Mouse (Mus musculus) monocyte, adult 2 months (primary cell): ENCODE results near the gene Chst5.
"Not testable (repeated sequence)": the region's sequence is repeated elsewhere in the genome, so short reads cannot be mapped to it uniquely, and the experiment has no call there.

Experiments
- DNase-seq, 2 experiments: peaks; one replicate each; pipeline ENCODE4 v3.0.0; 2022; ENCODE audit warnings: low spot score in 2 of 2, low read depth in 1 of 2

The Chst5 gene

DNA sequence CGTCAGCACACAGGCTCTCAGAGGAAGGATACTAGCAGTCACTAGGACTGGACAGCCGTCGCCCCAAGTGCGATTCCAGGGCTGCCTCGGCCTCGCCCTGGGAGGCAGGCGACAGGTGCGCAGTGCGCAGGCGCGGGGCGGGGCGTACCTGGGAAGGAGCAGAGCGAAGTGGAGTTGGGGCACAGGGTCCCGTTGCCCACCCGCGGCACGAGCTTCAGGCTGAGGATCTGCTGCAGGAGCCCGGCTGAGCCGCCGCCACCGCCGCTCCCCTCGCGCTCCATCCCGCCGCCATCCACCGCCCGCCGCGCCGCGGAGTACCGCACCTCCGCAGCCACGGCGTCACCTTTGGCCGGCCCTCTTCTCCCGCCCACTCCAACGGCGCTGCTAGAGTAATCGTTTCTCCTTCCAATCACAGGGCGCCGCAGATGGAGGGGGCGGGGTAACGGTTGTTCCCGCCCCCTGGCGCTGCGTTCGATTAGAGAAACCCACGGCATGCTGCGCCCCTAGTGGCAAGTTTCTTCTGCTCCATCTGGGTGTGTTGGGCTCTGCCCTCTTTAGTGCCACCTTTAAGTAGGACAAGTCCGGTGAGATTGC, 33.8 kb downstream of the Chst5 start, which contains the start of gene Tmem170:
Gene Tmem170, minus strand, starts transcription at position 396 of the 594 bp plus-strand sequence.
- DNase-seq = peak; percentile 80 to 94

DNA sequence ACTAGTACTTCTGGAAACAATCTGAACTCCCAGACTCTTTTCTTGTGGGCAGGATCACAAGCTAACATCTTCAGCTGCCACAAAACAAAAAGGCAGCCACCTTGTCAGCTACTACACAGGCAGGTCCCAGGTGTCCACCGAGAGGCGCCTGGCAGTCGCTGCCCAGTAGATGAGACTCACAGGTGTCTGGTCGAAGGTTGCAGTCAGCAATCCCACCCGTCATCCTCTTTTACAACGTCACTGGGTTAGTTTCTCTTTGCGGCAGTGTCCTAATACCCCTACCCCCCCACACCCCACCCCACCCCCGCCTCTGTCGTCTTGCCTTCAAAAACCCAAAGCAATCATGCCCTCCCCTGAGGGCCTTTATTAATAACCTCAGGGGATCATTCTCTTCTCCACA, 34.5 kb downstream of the Chst5 start:
- DNase-seq = no peak

DNA sequence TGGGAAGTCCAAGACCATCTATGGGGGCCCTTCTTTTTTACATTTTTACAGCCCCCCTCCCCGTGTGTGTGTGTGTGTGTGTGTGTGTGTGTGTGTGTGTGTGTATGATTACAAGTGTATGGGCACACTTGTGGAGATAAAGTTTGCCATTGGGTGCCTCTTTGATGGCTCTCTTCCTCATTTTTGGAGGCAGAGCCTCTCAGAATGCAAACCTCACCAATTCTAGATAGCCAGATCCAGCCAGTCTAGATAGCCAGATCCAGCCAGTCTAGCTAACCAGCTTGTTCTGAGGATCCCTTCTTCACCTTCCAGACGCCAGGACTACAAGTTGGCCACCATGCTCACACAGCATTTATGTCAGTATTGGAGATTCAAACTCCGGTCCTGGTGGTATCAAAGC, 39.0 kb downstream of the Chst5 start:
- no peak for DNase-seq

DNA sequence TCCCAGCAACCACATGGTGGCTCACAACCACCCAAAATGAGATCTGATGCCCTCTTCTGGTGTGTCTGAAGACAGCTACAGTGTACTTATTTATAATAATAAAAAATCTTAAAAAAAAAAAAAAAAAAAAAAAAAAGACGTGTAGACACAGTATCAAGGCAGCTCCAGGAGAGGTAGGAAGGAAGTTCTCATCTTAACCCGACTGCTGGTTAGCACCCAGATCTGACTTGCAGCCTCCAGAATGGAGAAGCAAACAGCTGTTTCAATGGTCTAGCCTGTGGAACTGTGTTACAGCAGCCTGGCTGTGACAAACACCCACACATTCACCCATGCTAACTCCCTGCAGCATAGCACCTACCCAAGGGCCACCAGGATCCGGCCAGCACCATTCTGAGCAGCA, 39.9 kb downstream of the Chst5 start:
- no peak for DNase-seq

DNA sequence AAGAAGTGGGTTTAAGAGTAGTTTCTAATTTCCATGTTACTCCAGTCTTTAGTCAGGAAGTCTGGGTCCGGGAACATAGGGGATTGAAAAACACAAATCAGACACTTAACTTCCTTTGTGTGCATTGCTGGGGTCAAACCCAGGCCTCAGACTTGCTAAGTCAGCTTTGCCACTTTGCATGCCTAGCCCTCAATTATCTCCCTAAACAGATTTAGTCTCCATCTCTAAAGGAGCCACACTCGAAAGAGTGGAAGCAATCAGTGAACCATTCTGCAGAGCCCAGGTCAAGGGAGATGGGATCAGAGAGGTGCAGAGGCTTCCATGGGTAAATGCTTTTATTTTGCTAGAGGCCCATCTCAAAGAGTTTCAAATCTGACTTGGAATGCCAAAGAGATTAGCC, 41.6 kb downstream of the Chst5 start:
- DNase-seq = no peak

DNA sequence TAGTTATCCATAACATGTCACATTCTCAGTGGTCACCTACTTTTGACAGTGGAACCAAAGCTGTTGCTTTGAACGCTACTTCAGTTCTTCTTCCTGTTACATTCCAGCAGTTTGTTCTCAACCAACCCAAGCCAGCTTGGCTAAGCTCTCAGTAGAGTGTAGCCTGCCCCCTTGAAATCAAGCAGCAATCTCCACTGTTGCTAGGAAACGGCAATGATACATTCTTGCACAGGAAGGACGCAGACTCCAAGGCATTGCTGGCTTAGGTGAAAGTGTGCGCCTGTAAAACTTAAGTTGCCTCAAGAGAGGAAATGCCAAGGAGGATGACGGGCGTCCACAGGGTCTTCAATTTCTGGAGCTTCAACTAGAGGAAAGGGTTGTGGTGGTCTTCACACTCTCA, 44.4 kb downstream of the Chst5 start:
- DNase-seq = no peak

DNA sequence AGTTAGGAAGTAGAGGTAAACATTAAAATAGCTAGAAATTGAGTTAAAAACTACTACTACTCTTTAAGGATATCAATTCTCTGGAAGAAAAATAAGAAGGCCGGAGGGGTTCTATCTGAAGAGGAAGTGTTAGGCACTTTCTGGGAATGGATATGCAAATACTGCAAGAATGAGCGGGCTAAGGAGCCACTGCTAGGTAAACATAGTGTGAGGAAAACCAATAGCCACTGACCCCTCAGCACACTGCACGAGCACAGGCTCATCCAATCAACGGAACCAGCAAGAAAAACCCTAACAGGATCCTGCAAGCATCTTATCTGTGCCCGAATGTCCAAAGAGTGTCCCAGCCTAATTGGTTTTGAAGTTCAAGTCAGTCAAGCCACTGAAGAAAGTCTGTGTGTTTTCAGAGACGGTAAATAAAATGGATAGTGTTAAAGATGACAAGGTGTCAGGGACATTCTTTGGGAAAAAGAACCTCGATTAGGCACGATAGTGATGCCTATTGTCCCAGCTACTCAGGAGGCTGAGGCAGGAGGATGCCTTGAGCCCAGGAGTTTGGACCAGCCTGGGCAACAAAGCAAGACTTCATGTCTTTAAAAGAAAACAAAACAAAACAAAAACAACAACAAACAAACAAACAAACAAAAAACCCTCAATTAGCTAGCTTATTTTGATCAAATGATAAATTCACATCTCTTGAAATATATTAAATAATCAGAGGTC, 45.0 kb downstream of the Chst5 start:
- no peak for DNase-seq

DNA sequence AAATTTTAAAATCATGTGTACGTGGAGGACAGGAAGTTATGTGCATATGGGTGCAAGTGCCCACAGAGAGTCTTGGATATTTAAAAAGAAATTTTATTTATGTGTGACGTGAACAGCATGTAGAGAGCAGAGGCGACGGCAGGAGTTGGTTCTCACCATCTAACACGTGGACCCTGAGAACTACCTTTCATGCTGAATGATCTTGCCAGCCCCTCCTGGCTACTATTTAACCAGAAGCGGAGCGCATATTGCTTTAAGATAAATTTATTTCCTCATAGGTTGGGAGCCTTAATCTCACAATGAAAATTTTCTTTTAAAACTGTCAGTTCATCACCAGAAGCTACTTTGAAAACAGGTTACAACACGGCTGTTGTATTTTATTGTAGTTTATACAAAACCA, 45.6 kb downstream of the Chst5 start:
- no peak for DNase-seq

DNA sequence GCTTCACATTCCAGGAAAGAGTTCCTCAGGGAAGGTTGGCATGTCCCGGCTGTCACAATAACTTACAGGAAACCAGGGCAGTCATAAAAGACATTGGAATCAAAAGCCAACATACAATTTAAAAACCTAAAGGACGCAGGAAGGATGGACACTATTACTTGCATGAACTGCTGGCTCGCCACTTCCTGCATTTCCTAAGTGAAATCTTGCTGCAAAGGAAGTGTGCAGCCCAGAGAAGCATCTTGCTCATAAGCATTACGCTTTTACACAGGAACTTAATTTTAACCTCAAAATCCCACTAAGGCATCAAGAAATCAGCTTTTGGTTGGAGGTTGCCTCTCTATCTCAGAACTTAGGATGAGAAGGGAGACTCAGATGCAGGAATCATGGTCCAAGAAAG, 47.0 kb downstream of the Chst5 start:
- DNase-seq = no peak

DNA sequence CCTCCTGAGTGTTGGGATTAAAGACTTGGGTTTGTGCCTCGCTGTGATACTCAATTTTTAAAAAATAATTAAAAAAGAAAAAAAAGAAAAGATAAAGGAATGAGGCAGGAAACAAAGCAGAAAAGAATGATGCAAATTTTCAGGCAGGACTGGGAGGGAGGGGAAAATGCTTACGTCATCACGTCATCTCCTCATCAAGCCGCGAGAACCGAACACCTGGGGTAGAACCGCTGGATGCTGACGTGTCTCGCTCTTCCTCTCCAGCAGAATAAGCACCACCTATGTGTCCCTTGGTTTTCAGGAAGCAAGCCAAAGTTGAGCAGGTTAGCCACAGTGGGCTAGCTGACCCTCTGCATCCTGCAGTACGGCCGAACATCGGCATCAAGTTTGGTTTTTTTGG, 54.3 kb downstream of the Chst5 start:
- DNase-seq = no peak

DNA sequence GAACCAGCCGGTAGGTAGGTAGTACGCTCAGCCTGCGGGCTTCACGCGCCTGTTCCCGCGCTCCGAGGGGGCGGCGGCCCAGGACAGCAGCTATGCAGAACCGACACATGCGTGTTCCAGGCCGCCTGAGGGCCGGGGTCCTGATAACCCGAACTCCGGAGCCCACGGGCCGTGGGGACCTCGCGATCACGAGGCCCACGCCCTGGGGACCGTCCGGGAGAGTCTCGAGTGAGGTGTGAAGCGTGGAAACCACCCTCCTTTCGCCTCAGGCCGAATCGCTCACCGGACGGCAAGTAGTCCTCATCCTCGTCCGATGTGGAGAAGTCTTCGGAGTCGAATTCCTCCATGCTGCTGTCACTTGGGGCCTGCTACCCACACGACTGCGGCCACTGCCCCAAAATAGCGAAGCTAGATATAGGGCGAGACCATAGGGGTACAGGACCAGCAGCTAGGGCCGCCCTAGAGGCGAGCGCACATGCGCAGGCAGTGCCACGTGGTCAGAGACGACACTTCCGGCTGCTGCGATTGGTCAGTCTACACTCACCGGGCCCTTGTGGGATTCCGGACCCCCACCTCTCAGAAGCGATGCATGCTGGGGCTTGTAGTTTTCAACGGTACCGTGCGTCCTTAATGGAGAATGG, 56.3 kb downstream of the Chst5 start, which contains the start of gene Cfdp1:
Gene Cfdp1, minus strand, starts transcription at position 431 of the 641 bp plus-strand sequence.
- DNase-seq = peak; percentile 83 to 90

DNA sequence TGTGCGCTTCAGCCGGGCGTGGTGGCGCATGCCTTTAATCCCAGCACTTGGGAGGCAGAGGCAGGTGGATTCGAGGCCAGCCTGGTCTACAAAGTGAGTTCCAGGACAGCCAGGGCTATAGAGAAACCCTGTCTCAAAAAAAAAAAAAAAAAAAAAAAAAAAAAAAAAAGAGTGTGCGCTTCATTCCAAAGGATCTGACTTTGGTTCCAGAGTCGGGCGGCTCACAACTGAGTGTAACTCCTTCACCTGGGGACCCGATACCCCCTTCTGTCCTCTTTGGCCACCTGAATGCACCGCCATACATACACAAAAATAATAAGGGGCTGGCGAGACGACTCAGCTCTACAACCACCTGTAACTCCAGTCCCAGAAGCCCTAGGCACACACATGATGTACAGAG, 57.0 kb downstream of the Chst5 start:
- DNase-seq = not testable (repeated sequence)

DNA sequence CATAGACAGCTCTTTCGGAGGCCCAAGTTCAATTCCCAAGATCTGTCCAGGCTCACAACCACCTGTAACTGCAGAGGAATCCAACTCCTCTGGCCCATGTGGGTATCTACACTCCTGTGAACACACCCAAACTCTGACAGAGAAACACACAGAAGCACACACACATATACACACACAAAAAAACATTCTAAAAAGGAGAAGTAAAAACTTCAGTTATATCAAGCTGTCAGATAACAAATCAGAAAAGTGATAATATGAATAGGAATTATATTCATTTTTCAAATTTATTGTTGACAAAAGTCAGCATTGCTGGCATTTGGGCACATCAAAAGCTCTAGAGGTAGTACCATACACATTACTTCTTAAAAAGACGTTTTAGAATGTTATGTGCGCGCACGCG, 63.5 kb downstream of the Chst5 start:
- DNase-seq = no peak
